Mouse (Mus musculus) embryonic fibroblast, embryonic 13.5 days (primary cell): ENCODE data around the gene Wasf2.

Experiments
- CTCF ChIP-seq: IDR thresholded peaks from 2 replicates; pipeline ENCODE4 v1.5.1; 2011; ENCODE audit warnings: mild to moderate bottlenecking, control low read depth, low read length, moderate library complexity, borderline replicate concordance; ENCODE audit not compliant: insufficient read depth
- POLR2A ChIP-seq: IDR thresholded peaks from 2 replicates; pipeline ENCODE4 v1.6.1; 2011; ENCODE audit warnings: low read depth, mild to moderate bottlenecking, control low read depth, low read length, moderate library complexity

- TF ChIP-seq CTCF = no peak
- no peak for TF ChIP-seq POLR2A
Measured at GRCm38 (mm10) chr4:133119579-133119978, 10.7 kb upstream of the Wasf2 start.
